Mouse (Mus musculus) embryonic stem cell, embryonic (primary cell): ENCODE measurements around the gene Igdcc3.

ENCODE experiments used
- CTCF ChIA-PET, 4 experiments: fragments of 300-600 bp in 2 of 4; fragments of 350-600 bp in 2 of 4; sonication (Branson Sonifier 250); formaldehyde crosslinking; loops; one replicate each; lab custom pipeline; 2022; ENCODE audit warnings: inconsistent platforms in 2 of 4; lab: Charles Lee
- POLR2A ChIA-PET, 4 experiments: fragments of 300-600 bp in 2 of 4; fragments of 350-600 bp in 2 of 4; sonication (Branson Sonifier 250); formaldehyde crosslinking; loops; one replicate each; lab custom pipeline; 2022; ENCODE audit warnings: antibody characterized with exemption in 4 of 4, inconsistent platforms in 1 of 4; lab: Charles Lee

The Igdcc3 gene

DNA sequence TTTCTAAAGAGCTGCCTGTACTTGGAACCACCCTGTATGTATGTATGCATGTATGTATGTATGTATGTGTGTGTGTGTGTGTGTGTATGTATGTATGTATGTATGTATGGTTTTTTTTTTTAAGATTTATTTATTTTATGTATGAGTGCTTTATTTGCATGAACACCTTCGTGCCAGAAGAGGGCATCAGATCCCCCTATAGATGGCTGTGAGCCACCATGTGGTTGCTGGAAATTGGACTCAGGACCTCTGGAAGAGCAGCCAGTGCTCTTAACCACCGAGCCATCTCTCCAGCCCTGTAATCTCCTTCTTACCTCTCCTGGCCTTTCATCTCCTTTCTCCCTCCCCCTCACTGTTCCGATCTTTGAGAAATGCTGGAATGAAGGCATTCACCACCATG lies 79.4 kb downstream of the Igdcc3 start:
- ChIA-PET POLR2A (interaction anchor here in 2 of 4 experiments (0.8 to 16.2 kb wide), 3 partner anchors 19 to 199 kb away, joined by 3 to 238 read pairs (median 3); partner anchors contain the start of genes Hacd3 (in 1 of the 2) and Parp16 (in 1 of the 2)), CTCF (interaction anchor here in 1 of 4 experiments (0.6 kb wide), 1 partner anchor 22 kb away, joined by 10 read pairs; no protein-coding TSS in a partner anchor)

DNA sequence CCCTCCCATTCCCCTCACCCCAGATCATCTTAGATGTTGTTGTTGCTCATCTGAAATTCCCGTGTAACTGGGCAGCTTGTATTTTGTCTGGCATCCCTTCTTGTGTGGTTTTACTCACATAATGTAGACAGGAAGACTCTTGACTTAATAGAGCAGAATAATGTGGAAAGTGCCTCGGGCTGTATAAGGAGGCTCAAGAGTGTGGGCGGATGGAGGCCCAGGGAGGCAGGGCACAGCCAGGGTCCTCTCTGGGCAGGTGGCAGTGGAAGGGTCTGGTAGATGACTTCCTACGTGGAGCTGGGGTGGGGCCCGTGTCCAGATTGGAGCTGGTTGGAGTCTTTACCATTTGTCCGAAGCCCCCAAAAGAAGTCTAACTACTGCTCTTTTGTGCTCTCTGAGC lies 82.9 kb downstream of the Igdcc3 start:
- ChIA-PET CTCF (interaction anchor here in 1 of 4 experiments (0.7 to 3.4 kb wide), 2 partner anchors 9 to 32 kb away, joined by 3 to 11 read pairs; no protein-coding TSS in a partner anchor), POLR2A (interaction anchor here in 3 of 4 experiments (0.6 to 16.2 kb wide), 7 partner anchors 9 to 127 kb away, joined by 3 to 238 read pairs (median 7); partner anchors contain the start of gene Parp16 (in 1 of the 3))

DNA sequence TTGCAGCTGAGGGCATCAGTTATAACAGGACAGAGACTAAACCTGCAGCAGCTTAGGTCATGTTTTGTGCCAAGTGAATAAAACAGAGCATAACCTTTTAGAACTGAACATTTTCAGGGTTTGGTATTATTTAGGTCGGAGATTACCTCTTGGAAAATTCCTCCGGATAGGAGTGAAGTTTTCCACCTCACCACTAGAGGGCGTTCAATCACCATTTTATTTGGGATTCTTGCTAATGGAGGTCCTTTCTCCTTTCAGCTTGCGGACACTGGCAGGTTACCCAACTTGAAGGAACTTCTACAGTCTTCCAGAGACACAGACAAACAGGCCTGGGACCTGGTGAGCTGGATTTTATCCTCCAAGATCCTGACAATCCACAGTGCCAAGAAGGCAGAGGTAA lies 84.8 kb downstream of the Igdcc3 start:
- POLR2A ChIA-PET: interaction anchor here in 3 of 4 experiments (0.9 to 16.2 kb wide), 7 partner anchors 9 to 30 kb away, joined by 3 to 238 read pairs (median 3); partner anchors contain the start of gene Parp16 (in 1 of the 3)
- CTCF ChIA-PET: interaction anchor here (0.6 to 3.4 kb wide), 22 partner anchors 9 to 1937 kb away, joined by 3 to 11 read pairs (median 4); no protein-coding TSS in a partner anchor

DNA sequence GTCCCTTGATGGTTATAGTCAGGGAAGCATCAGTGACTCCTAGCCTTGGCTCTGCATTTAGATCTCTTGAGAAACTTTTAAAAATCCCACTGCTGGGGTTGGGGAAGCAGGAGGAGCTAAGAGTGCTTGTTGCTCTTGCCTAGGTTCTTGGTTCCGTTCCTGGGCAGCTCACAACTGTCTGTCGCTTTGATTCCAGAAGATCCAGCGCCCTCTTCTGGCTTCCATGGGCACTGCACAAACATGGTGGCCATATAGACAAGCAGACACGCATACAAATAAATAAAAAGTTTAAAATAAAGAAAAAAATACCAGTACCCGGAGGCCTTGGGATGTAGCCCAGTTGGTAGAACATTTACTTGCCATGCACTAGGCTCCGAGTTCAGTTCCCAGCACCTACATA lies 89.3 kb downstream of the Igdcc3 start:
- ChIA-PET CTCF (interaction anchor here in 2 of 4 experiments (0.6 to 1.6 kb wide), 8 partner anchors 12 to 72 kb away, joined by 3 to 8 read pairs (median 5); no protein-coding TSS in a partner anchor), POLR2A (interaction anchor here in 3 of 4 experiments (0.6 to 4.1 kb wide), 9 partner anchors 12 to 65 kb away, joined by 3 to 25 read pairs (median 6); no protein-coding TSS in a partner anchor)

DNA sequence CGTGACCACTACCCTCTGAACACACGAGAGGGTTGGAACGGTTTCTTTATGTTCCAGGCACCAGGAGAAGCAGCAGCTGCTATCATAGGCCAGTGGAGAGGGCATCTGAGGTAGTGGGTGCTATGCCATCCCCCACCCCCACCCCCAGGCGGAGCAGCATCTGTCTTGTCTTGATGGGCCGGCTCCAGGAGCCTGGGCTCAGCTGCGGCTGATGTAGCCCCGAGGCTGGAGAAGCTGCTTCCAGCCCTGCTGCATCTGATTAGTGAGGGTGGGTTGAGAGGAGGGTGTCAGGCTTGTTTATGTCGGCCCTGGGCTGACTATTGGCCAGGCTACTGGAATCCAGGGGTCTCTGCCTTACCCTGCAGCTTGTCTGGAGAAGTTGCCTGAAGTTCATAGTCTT lies 90.3 kb downstream of the Igdcc3 start:
- POLR2A ChIA-PET: interaction anchor here in 2 of 4 experiments (1.1 to 4.1 kb wide), 7 partner anchors 13 to 54 kb away, joined by 3 to 25 read pairs (median 6); no protein-coding TSS in a partner anchor
- CTCF ChIA-PET: interaction anchor here in 2 of 4 experiments (0.6 to 0.9 kb wide), 2 partner anchors 48 to 553 kb away, joined by 3 to 5 read pairs; no protein-coding TSS in a partner anchor

DNA sequence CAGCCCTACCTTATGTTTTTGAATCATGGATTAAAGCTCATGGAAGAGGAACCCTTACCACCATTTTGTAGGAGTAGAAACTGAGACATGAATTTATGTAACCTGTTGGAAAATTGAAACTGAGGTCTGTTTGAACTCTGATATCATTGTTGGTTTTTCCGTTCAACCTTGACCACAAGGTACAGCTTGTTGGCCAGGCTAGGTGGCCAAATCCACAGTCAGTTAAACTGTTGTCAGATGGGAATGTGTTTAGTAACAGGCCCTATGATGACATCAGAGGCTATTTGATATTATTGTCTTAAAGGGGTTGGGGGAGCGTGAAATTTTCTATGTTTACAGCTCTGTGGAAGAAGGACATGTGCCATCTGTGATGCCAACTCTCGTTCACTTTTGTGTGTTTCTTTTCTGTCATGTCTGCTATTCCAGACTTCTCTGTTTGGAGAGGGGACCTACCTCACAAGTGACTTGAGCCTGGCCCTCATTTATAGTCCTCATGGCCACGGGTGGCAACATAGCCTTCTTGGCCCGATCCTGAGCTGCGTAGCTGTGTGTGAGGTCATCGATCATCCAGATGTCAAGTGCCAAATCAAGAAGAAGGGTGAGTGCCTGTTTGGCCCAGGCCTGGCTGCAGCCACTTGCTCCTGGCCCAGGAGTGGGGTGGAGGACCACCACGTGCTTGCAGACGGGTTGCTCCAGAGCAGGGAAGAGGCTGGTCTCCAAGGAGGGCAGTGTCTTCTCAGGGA lies 92.4 kb downstream of the Igdcc3 start:
- CTCF ChIA-PET: interaction anchor here in 1 of 4 experiments (1.3 kb wide), 1 partner anchor 39 kb away, joined by 4 read pairs; no protein-coding TSS in a partner anchor
- POLR2A ChIA-PET: interaction anchor here (0.7 to 1.8 kb wide), 8 partner anchors 14 to 510 kb away, joined by 3 to 6 read pairs (median 4); no protein-coding TSS in a partner anchor

DNA sequence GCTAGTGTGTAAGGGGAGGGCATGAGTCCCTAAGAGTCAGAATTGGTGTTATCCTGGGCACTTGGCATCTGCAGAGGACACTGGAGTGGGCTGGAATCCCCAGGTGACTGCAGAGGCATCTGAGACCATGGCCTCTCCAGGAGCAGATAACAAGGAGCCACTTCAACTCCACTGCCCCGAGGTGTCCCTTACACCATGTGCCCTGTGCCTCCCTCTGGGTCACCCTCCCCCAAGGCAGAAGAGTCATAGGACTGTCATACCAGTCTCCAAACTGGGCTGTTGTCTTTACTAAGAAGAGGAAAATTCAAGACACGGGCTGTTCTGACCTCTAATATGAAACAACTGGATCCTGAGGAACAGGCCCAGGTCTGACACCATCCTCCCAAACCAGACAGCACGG lies 93.7 kb downstream of the Igdcc3 start:
- ChIA-PET POLR2A (interaction anchor here in 3 of 4 experiments (0.6 to 1.7 kb wide), 6 partner anchors 9 to 38 kb away, joined by 3 to 5 read pairs (median 3); no protein-coding TSS in a partner anchor), CTCF (no interaction called here)
